Mouse (Mus musculus): ENCODE results near the gene Mtmr11. TPM values are rescaled to one million over a fixed set of nuclear protein-coding genes. Genes with fewer than 3 reads are reported as not detected.

Mtmr11 gene
- polyA plus RNA-seq, 1 experiment from 2014 or later, result 13.6 TPM

DNA sequence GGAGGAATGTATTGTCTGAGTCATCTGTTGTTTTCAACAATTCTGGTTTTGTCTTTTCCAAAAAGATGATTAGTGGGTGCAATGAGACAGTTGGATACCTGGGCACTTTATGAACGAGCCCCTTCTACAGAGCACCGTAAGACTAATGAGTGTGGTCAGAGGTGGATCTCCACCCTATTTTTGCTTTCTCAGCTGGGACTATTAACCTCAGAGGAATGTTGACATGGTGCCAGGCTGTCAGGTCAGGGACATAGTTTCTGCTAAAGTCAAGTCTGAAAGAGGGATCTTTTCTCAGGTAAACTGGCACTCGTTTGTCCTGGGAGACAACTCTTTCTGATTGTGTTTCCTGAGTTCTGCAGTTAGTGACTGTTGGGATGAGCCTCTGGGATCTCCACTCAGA is 26.8 kb upstream of the Mtmr11 start:
- Histone ChIP-seq H3K9ac (ENCODE audit: low read length) (no peak overlapping the region), H3K4me1 (replicated peaks; ENCODE audit: control insufficient read depth, insufficient read depth, low read length) (no peaks in the 10 kb centered on the region), H3K36me3 (ENCODE audit: control insufficient read depth, insufficient read depth, low read length) (no peaks in the 10 kb centered on the region; the same call in 1 of the 2 replicates), H3K27me3 (ENCODE audit: control insufficient read depth, insufficient read depth, low read length) (no peaks in the 10 kb centered on the region), H3K9me3 (ENCODE audit: control insufficient read depth, low read length) (no peaks in the 10 kb centered on the region), H3K27ac (ENCODE audit: low read depth, low read length) (no peak overlapping the region), H3K4me3 (ENCODE audit: low read depth, low read length) (no peak overlapping the region), H3K4me2 (ENCODE audit: low read depth, low read length, severe bottlenecking) (no peak overlapping the region)
- no peak for DNase-seq (ENCODE audit: low spot score)
- ATAC-seq (replicated peaks; ENCODE audit: low FRiP score), result no peak
- 81% methylated on average over 3 of the region's 3 CpGs for WGBS

DNA sequence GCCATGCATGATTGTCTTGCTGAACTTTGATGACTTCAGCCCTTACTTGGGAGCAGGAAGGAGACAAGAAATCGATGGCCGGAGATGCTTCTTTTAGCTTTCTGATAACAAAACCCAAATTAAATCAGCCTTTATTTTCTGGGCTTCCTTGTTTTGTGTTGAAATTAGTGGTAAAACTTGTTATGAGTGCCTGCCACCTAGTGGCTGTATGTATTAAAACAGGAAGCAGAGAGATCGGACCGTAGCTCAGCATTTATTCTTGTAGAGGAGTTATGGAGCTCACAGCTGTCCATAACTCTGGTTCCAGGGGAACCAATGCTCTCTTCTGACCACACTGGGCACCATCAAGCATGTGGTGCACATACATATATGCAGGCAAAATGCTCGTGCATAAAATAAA is 13.9 kb upstream of the Mtmr11 start:
- Histone ChIP-seq H3K4me3 (ENCODE audit: low read depth, low read length) (no peak overlapping the region), H3K9ac (ENCODE audit: low read length) (no peak overlapping the region), H3K27me3 (ENCODE audit: control insufficient read depth, insufficient read depth, low read length) (no peaks in the 10 kb centered on the region), H3K4me2 (ENCODE audit: low read depth, low read length, severe bottlenecking) (no peak overlapping the region), H3K9me3 (ENCODE audit: control insufficient read depth, low read length) (no peaks in the 10 kb centered on the region), H3K4me1 (replicated peaks; ENCODE audit: control insufficient read depth, insufficient read depth, low read length) (no peaks in the 10 kb centered on the region), H3K36me3 (ENCODE audit: control insufficient read depth, insufficient read depth, low read length) (peaks cover 3% of the 10 kb centered on the region; the same call in 1 of the 2 replicates), H3K27ac (ENCODE audit: low read depth, low read length) (no peak overlapping the region)
- no peak for DNase-seq (ENCODE audit: low spot score)
- 24% methylated on average over 5 of the region's 5 CpGs for WGBS
- no peak for ATAC-seq (replicated peaks; ENCODE audit: low FRiP score)

DNA sequence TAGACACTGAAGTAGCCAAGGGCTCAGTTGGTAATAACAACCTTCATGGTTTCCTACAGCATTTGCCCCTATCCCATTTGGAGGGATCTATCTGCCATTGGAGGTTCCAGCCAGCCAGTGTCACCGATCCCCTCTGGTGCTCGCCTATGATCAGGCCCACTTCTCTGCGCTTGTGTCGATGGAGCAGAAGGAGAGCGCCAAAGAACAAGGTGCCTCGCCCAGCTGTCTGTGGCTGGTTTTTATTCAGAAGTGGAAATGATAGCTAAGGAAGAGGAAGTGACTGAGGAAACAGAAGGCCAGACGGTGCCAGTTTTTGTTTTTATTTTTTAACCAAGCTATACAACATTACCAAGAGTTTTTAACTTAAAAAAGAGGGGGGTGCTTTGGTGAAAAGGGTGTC is 10.0 kb upstream of the Mtmr11 start:
- Histone ChIP-seq H3K4me1 (replicated peaks; ENCODE audit: control insufficient read depth, insufficient read depth, low read length) (no peaks in the 10 kb centered on the region), H3K36me3 (ENCODE audit: control insufficient read depth, insufficient read depth, low read length) (peaks cover 2% of the 10 kb centered on the region; the same call in 1 of the 2 replicates), H3K27me3 (ENCODE audit: control insufficient read depth, insufficient read depth, low read length) (no peaks in the 10 kb centered on the region), H3K4me2 (ENCODE audit: low read depth, low read length, severe bottlenecking) (no peak overlapping the region), H3K27ac (ENCODE audit: low read depth, low read length) (no peak overlapping the region), H3K9ac (ENCODE audit: low read length) (no peak overlapping the region), H3K4me3 (ENCODE audit: low read depth, low read length) (no peak overlapping the region), H3K9me3 (ENCODE audit: control insufficient read depth, low read length) (no peaks in the 10 kb centered on the region)
- DNase-seq (ENCODE audit: low spot score), result no peak
- no peak for ATAC-seq (replicated peaks; ENCODE audit: low FRiP score)
- WGBS, result 92% methylated on average over 7 of the region's 7 CpGs

DNA sequence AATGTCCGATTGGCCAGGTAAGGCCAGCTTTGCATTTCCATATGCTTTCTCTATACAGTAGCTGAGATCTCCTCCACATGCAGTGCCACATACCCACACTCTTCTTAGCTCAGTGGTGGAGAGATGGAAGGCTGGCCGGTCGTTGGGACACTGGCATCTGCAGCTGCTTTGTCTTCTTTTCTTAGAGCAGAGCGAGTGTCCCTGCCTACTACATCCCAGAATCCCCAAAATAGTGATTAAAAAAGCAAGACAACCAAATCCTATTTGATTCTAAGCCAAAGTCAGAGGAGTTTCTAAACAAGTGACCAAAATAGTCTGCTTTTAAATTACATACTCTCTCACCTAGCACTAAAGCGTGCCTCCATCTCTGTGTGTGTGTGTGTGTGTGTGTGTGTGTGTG is 9.2 kb upstream of the Mtmr11 start:
- H3K4me3 ChIP-seq (ENCODE audit: low read depth, low read length), result no peak overlapping the region
- H3K4me1 ChIP-seq (replicated peaks; ENCODE audit: control insufficient read depth, insufficient read depth, low read length), result no peaks in the 10 kb centered on the region
- WGBS, result 94% methylated on average over 5 of the region's 5 CpGs
- peaks cover 2% of the 10 kb centered on the region; the same call in 1 of the 2 replicates for H3K36me3 ChIP-seq (ENCODE audit: control insufficient read depth, insufficient read depth, low read length)
- ATAC-seq (replicated peaks; ENCODE audit: low FRiP score), result no peak
- H3K4me2 ChIP-seq (ENCODE audit: low read depth, low read length, severe bottlenecking), result no peak overlapping the region
- H3K27ac ChIP-seq (ENCODE audit: low read depth, low read length), result no peak overlapping the region
- H3K9me3 ChIP-seq (ENCODE audit: control insufficient read depth, low read length), result no peaks in the 10 kb centered on the region
- H3K27me3 ChIP-seq (ENCODE audit: control insufficient read depth, insufficient read depth, low read length), result no peaks in the 10 kb centered on the region
- no peak overlapping the region for H3K9ac ChIP-seq (ENCODE audit: low read length)
- no peak for DNase-seq (ENCODE audit: low spot score)

DNA sequence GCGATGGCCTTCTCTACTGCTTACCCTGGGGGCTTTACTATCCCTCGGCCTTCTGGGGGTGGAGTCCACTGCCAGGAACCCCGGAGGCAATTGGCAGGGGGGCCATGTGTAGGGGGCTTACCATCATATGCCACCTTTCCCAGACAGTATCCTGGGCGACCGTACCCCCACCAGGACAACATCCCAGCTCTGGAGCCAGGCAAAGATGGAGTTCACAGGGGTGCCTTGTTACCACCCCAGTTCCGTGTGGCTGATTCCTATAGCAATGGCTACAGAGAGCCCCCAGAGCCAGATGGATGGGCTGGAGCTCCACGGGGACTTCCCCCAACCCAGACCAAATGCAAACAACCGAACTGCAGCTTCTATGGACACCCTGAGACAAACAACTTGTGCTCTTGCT is 6.3 kb upstream of the Mtmr11 start:
- DNase-seq (ENCODE audit: low spot score), result no peak
- WGBS, result 86% methylated on average over 8 of the region's 8 CpGs
- Histone ChIP-seq H3K4me2 (ENCODE audit: low read depth, low read length, severe bottlenecking) (no peak overlapping the region), H3K36me3 (ENCODE audit: control insufficient read depth, insufficient read depth, low read length) (peaks cover 2% of the 10 kb centered on the region; the same call in 1 of the 2 replicates), H3K4me3 (ENCODE audit: low read depth, low read length) (no peak overlapping the region), H3K27ac (ENCODE audit: low read depth, low read length) (no peak overlapping the region), H3K27me3 (ENCODE audit: control insufficient read depth, insufficient read depth, low read length) (no peaks in the 10 kb centered on the region), H3K9ac (ENCODE audit: low read length) (no peak overlapping the region), H3K9me3 (ENCODE audit: control insufficient read depth, low read length) (no peaks in the 10 kb centered on the region), H3K4me1 (replicated peaks; ENCODE audit: control insufficient read depth, insufficient read depth, low read length) (peaks cover 3% of the 10 kb centered on the region; the same call in 1 of the 2 replicates)
- ATAC-seq (replicated peaks; ENCODE audit: low FRiP score), result no peak

DNA sequence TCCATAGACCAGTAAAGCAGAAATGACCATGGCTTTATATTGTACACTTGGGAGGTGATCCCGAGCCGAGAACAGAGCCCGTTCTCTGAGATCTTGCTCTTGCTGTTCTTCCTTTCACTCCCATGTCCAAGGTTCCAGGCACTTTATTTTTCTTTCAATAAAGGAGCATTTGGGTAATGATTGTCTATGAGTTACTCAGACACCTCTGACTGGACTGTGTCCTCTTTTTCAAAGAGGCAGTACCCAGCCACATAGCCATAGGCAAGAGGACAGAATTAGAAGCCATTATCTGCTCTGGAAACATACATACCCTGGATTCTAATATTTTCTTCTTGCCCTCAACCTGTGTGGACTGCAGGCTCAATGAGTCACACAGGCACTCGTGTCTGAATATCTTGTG is 2.0 kb upstream of the Mtmr11 start:
- no peaks in the 10 kb centered on the region; the same call in 1 of the 2 replicates for H3K36me3 ChIP-seq (ENCODE audit: control insufficient read depth, insufficient read depth, low read length)
- H3K4me3 ChIP-seq (ENCODE audit: low read depth, low read length), result no peak overlapping the region
- H3K9ac ChIP-seq (ENCODE audit: low read length), result no peak overlapping the region
- DNase-seq (ENCODE audit: low spot score), result no peak
- no peaks in the 10 kb centered on the region for H3K27me3 ChIP-seq (ENCODE audit: control insufficient read depth, insufficient read depth, low read length)
- ATAC-seq (replicated peaks; ENCODE audit: low FRiP score), result no peak
- no peak overlapping the region for H3K4me2 ChIP-seq (ENCODE audit: low read depth, low read length, severe bottlenecking)
- H3K4me1 ChIP-seq (replicated peaks; ENCODE audit: control insufficient read depth, insufficient read depth, low read length), result peaks cover 8% of the 10 kb centered on the region; the same call in 1 of the 2 replicates
- H3K27ac ChIP-seq (ENCODE audit: low read depth, low read length), result no peak overlapping the region
- 84% methylated on average over 4 of the region's 4 CpGs for WGBS
- H3K9me3 ChIP-seq (ENCODE audit: control insufficient read depth, low read length), result no peaks in the 10 kb centered on the region

DNA sequence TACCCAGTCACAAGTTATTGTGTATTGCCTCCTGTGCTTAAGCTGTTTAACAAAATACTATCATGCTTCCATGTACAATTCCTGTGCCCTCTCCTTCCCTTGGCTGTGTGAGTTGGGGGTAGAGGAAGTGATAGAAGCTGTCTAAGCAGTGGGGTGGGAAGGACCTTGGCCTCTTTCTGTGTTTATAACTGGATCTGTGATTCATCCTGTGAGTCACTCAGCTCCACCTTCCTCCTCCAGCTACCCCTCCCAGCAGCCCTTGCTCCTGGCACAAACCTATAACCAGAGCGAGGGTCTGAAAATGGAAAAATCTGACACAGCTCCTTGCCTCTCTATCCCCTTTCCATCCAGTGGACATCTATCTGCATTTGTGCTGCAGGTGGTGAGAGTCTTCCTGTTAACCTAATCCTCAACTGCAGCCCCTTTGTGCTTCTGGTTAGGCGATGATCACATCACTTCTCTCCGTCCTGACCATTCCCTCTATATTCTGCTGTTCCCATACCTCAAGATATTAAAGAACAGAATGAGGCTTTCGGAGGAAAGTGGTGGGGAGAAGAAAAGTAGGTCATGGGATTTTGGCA is 1.5 kb upstream of the Mtmr11 start:
- peak overlapping the region; percentile 5; the same call in 1 of the 2 replicates for H3K9ac ChIP-seq (ENCODE audit: low read length)

DNA sequence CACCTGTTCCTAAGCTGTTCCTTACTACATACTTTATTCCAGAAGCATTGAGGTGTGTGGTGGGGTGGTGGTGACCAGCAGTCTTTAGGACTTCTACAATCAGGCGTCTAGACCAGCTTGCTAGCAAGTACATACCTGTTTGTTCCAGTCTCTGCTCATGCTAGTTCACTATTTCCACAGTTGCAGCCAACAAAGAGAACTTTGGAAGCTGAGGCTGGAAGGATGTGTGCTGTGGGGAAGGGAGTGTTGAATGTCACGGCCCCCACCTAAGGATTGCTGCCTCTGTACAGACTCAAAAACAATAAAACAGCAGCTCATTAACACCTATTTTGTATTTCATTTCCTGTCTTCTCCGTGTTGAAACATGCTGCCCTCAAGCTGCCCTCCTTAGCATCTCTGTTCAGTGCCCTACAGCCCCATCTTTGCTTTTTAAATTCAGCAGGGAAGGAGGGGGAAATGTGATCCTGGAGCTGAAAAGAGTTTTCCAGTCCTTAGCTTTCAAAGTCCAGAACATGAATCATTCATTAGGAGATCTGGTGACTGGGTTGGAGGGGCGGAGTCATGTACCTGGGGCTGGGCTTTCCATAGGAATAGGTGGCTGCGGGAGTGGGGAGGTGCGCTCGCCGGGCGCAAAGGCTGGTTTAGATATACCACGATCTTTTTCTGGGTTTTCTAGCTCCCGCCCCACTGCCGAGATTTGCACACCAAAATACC is 844 bp upstream of the Mtmr11 start:
- Histone ChIP-seq H3K9me3 (ENCODE audit: control insufficient read depth, low read length) (no peaks in the 10 kb centered on the region), H3K4me2 (ENCODE audit: low read depth, low read length, severe bottlenecking) (peak overlapping the region; percentile 64), H3K9ac (ENCODE audit: low read length) (peak overlapping the region; percentile 51), H3K27ac (ENCODE audit: low read depth, low read length) (no peak overlapping the region), H3K4me1 (replicated peaks; ENCODE audit: control insufficient read depth, insufficient read depth, low read length) (peaks cover 8% of the 10 kb centered on the region; the same call in 1 of the 2 replicates), H3K27me3 (ENCODE audit: control insufficient read depth, insufficient read depth, low read length) (no peaks in the 10 kb centered on the region), H3K36me3 (ENCODE audit: control insufficient read depth, insufficient read depth, low read length) (no peaks in the 10 kb centered on the region), H3K4me3 (ENCODE audit: low read depth, low read length) (peak overlapping the region; percentile 36)
- ATAC-seq (replicated peaks; ENCODE audit: low FRiP score) (peak; percentile 60), DNase-seq (ENCODE audit: low spot score) (peak; percentile 71)
- WGBS, result 2% methylated on average over 12 of the region's 12 CpGs

More for the DNA sequence above, 1.5 kb upstream of the Mtmr11 start:
- Histone ChIP-seq H3K27me3 (ENCODE audit: control insufficient read depth, insufficient read depth, low read length) (no peaks in the 10 kb centered on the region), H3K4me3 (ENCODE audit: low read depth, low read length) (no peak overlapping the region), H3K4me2 (ENCODE audit: low read depth, low read length, severe bottlenecking) (peak overlapping the region; percentile 64; the same call in 1 of the 2 replicates), H3K4me1 (replicated peaks; ENCODE audit: control insufficient read depth, insufficient read depth, low read length) (peaks cover 8% of the 10 kb centered on the region; the same call in 1 of the 2 replicates), H3K27ac (ENCODE audit: low read depth, low read length) (no peak overlapping the region), H3K9me3 (ENCODE audit: control insufficient read depth, low read length) (no peaks in the 10 kb centered on the region), H3K36me3 (ENCODE audit: control insufficient read depth, insufficient read depth, low read length) (no peaks in the 10 kb centered on the region; the same call in 1 of the 2 replicates)
- ATAC-seq (replicated peaks; ENCODE audit: low FRiP score) (no peak), DNase-seq (ENCODE audit: low spot score) (no peak)
- WGBS, result 65% methylated on average over 4 of the region's 4 CpGs

All from forebrain, embryonic 11.5 days (tissue).